Mouse (Mus musculus): ENCODE results near the gene Csrnp3. TPM values are rescaled to one million over a fixed set of nuclear protein-coding genes. Genes with fewer than 3 reads are reported as not detected.
A peak's percentile ranks its signal among the peaks of the same experiment; 100 is the strongest.

Gene Csrnp3
- polyA plus RNA-seq, 1 experiment from 2014 or later = 34.3 TPM

GRCm38 (mm10) chr2:65929927-65930326, 84.4 kb downstream of the Csrnp3 start:
- Histone ChIP-seq H3K27ac (peak overlapping the region; percentile 75), H3K9ac (peak overlapping the region; percentile 44)

GRCm38 (mm10) chr2:65931313-65931712, 85.7 kb downstream of the Csrnp3 start:
- Histone ChIP-seq H3K27ac (peak overlapping the region; percentile 85), H3K27me3 (no peaks in the 10 kb centered on the region), H3K4me1 (0 out of 2 replicates have a peak, but pooled peaks cover 2% of the 10 kb centered on the region), H3K9me3 (replicated peaks) (no peaks in the 10 kb centered on the region), H3K4me3 (peak overlapping the region; percentile 48), H3K9ac (peak overlapping the region; percentile 58), H3K36me3 (no peaks in the 10 kb centered on the region), H3K4me2 (replicated peaks) (peak overlapping the region; percentile 55)
- no peak for ATAC-seq (ENCODE audit: low FRiP score)
- WGBS = 35% methylated on average over 7 of the region's 7 CpGs

More at GRCm38 (mm10) chr2:65929927-65930326, 84.4 kb downstream of the Csrnp3 start:
- ATAC-seq (ENCODE audit: low FRiP score) = peak; percentile 82
- no peaks in the 10 kb centered on the region for H3K9me3 ChIP-seq (replicated peaks)
- H3K4me2 ChIP-seq (replicated peaks) = peak overlapping the region; percentile 36
- no peaks in the 10 kb centered on the region for H3K27me3 ChIP-seq
- peaks cover 7% of the 10 kb centered on the region; the same call in 1 of the 2 replicates for H3K4me1 ChIP-seq
- WGBS = 44% methylated on average over 11 of the region's 11 CpGs
- H3K4me3 ChIP-seq = peak overlapping the region; percentile 27
- no peaks in the 10 kb centered on the region for H3K36me3 ChIP-seq

- Histone ChIP-seq H3K27me3 (no peaks in the 10 kb centered on the region), H3K4me1 (0 out of 2 replicates have a peak, but pooled peaks cover 2% of the 10 kb centered on the region), H3K36me3 (no peaks in the 10 kb centered on the region), H3K27ac (peak overlapping the region; percentile 85), H3K4me3 (peak overlapping the region; percentile 48), H3K9me3 (replicated peaks) (no peaks in the 10 kb centered on the region), H3K4me2 (replicated peaks) (peak overlapping the region; percentile 55), H3K9ac (peak overlapping the region; percentile 58)
- ATAC-seq (ENCODE audit: low FRiP score) = peak; percentile 92
- WGBS = 1% methylated on average over 11 of the region's 11 CpGs
These were observed 86.3 kb downstream of the Csrnp3 start for GRCm38 (mm10) chr2:65931841-65932311.

GRCm38 (mm10) chr2:65934099-65934498, 88.5 kb downstream of the Csrnp3 start:
- Histone ChIP-seq H3K27ac (no peak overlapping the region), H3K4me1 (0 out of 2 replicates have a peak, but pooled peaks cover 4% of the 10 kb centered on the region), H3K9ac (no peak overlapping the region)

GRCm38 (mm10) chr2:65938900-65939299, 93.3 kb downstream of the Csrnp3 start:
- no peak overlapping the region for H3K4me3 ChIP-seq
- peaks cover 8% of the 10 kb centered on the region; the same call in 1 of the 2 replicates for H3K4me1 ChIP-seq
- H3K27ac ChIP-seq = no peak overlapping the region
- no peak overlapping the region for H3K4me2 ChIP-seq (replicated peaks)
- H3K27me3 ChIP-seq = no peaks in the 10 kb centered on the region
- WGBS = 24% methylated on average over 3 of the region's 3 CpGs
- no peak for ATAC-seq (ENCODE audit: low FRiP score)
- no peaks in the 10 kb centered on the region for H3K9me3 ChIP-seq (replicated peaks)
- H3K36me3 ChIP-seq = no peaks in the 10 kb centered on the region
- no peak overlapping the region for H3K9ac ChIP-seq

More at GRCm38 (mm10) chr2:65934099-65934498, 88.5 kb downstream of the Csrnp3 start:
- WGBS = 33% methylated on average over 2 of the region's 2 CpGs
- no peak overlapping the region for H3K4me3 ChIP-seq
- H3K27me3 ChIP-seq = no peaks in the 10 kb centered on the region
- H3K9me3 ChIP-seq (replicated peaks) = no peaks in the 10 kb centered on the region
- peak overlapping the region; percentile 46 for H3K4me2 ChIP-seq (replicated peaks)
- H3K36me3 ChIP-seq = no peaks in the 10 kb centered on the region
- no peak for ATAC-seq (ENCODE audit: low FRiP score)

GRCm38 (mm10) chr2:65940351-65940750, 94.8 kb downstream of the Csrnp3 start:
- H3K27ac ChIP-seq = no peak overlapping the region
- no peak overlapping the region for H3K4me3 ChIP-seq
- no peaks in the 10 kb centered on the region for H3K9me3 ChIP-seq (replicated peaks)
- no peak for ATAC-seq (ENCODE audit: low FRiP score)
- WGBS = 84% methylated on average over 5 of the region's 5 CpGs
- no peak overlapping the region for H3K9ac ChIP-seq
- H3K4me1 ChIP-seq = peaks cover 6% of the 10 kb centered on the region; the same call in 1 of the 2 replicates
- H3K27me3 ChIP-seq = no peaks in the 10 kb centered on the region
- H3K36me3 ChIP-seq = no peaks in the 10 kb centered on the region
- no peak overlapping the region for H3K4me2 ChIP-seq (replicated peaks)

- Histone ChIP-seq H3K9me3 (replicated peaks) (no peaks in the 10 kb centered on the region), H3K27ac (no peak overlapping the region), H3K4me3 (no peak overlapping the region), H3K4me1 (peaks cover 6% of the 10 kb centered on the region; the same call in 1 of the 2 replicates), H3K9ac (no peak overlapping the region), H3K36me3 (no peaks in the 10 kb centered on the region), H3K27me3 (no peaks in the 10 kb centered on the region), H3K4me2 (replicated peaks) (no peak overlapping the region)
- WGBS = 87% methylated on average over 4 of the region's 4 CpGs
- no peak for ATAC-seq (ENCODE audit: low FRiP score)
These were observed 96.8 kb downstream of the Csrnp3 start for GRCm38 (mm10) chr2:65942346-65942745.

GRCm38 (mm10) chr2:65948808-65949207, 103.2 kb downstream of the Csrnp3 start:
- Histone ChIP-seq H3K4me3 (no peak overlapping the region), H3K9me3 (replicated peaks) (no peaks in the 10 kb centered on the region), H3K4me1 (peaks cover 13% of the 10 kb centered on the region), H3K27ac (no peak overlapping the region), H3K36me3 (peaks cover 14% of the 10 kb centered on the region), H3K4me2 (replicated peaks) (no peak overlapping the region), H3K9ac (no peak overlapping the region), H3K27me3 (no peaks in the 10 kb centered on the region)
- 81% methylated on average over 16 of the region's 16 CpGs for WGBS
- no peak for ATAC-seq (ENCODE audit: low FRiP score)

GRCm38 (mm10) chr2:65953726-65954340, 108.3 kb downstream of the Csrnp3 start:
- no peak overlapping the region for H3K9ac ChIP-seq
- no peak overlapping the region for H3K4me3 ChIP-seq
- WGBS = 58% methylated on average over 17 of the region's 17 CpGs
- H3K36me3 ChIP-seq = peaks cover 12% of the 10 kb centered on the region
- ATAC-seq (ENCODE audit: low FRiP score) = peak; percentile 60; the same call in 1 of the 2 replicates
- peak overlapping the region; percentile 14 for H3K4me2 ChIP-seq (replicated peaks)
- H3K27me3 ChIP-seq = no peaks in the 10 kb centered on the region
- peak overlapping the region; percentile 82 for H3K27ac ChIP-seq
- no peaks in the 10 kb centered on the region for H3K9me3 ChIP-seq (replicated peaks)
- peaks cover 30% of the 10 kb centered on the region for H3K4me1 ChIP-seq

GRCm38 (mm10) chr2:65955804-65956203, 110.2 kb downstream of the Csrnp3 start:
- no peak for ATAC-seq (ENCODE audit: low FRiP score)
- Histone ChIP-seq H3K27me3 (no peaks in the 10 kb centered on the region), H3K9me3 (replicated peaks) (no peaks in the 10 kb centered on the region), H3K36me3 (no peaks in the 10 kb centered on the region), H3K27ac (peak overlapping the region; percentile 62), H3K4me1 (peaks cover 35% of the 10 kb centered on the region), H3K4me2 (replicated peaks) (no peak overlapping the region), H3K4me3 (no peak overlapping the region), H3K9ac (no peak overlapping the region)
- 100% methylated on average over 1 of the region's 1 CpGs for WGBS

GRCm38 (mm10) chr2:65956727-65957126, 111.2 kb downstream of the Csrnp3 start:
- Histone ChIP-seq H3K27ac (peak overlapping the region; percentile 55), H3K4me3 (no peak overlapping the region), H3K27me3 (no peaks in the 10 kb centered on the region), H3K9me3 (replicated peaks) (no peaks in the 10 kb centered on the region), H3K36me3 (no peaks in the 10 kb centered on the region), H3K4me2 (replicated peaks) (no peak overlapping the region), H3K4me1 (peaks cover 35% of the 10 kb centered on the region), H3K9ac (no peak overlapping the region)
- WGBS = 63% methylated on average over 9 of the region's 9 CpGs
- ATAC-seq (ENCODE audit: low FRiP score) = peak; percentile 80

GRCm38 (mm10) chr2:65963420-65963819, 117.9 kb downstream of the Csrnp3 start:
- WGBS = 78% methylated on average over 4 of the region's 4 CpGs
- Histone ChIP-seq H3K36me3 (no peaks in the 10 kb centered on the region), H3K9ac (no peak overlapping the region), H3K27ac (no peak overlapping the region), H3K4me2 (replicated peaks) (no peak overlapping the region), H3K27me3 (no peaks in the 10 kb centered on the region), H3K4me3 (no peak overlapping the region), H3K4me1 (peaks cover 4% of the 10 kb centered on the region; the same call in 1 of the 2 replicates), H3K9me3 (replicated peaks) (no peaks in the 10 kb centered on the region)
- no peak for ATAC-seq (ENCODE audit: low FRiP score)

- no peak overlapping the region for H3K9ac ChIP-seq
- no peaks in the 10 kb centered on the region for H3K27me3 ChIP-seq
- no peak overlapping the region for H3K4me3 ChIP-seq
- H3K4me2 ChIP-seq (replicated peaks) = no peak overlapping the region
- H3K9me3 ChIP-seq (replicated peaks) = no peaks in the 10 kb centered on the region
- peaks cover 12% of the 10 kb centered on the region for H3K36me3 ChIP-seq
- no peaks in the 10 kb centered on the region for H3K4me1 ChIP-seq
- WGBS = 81% methylated on average over 4 of the region's 4 CpGs
- ATAC-seq (ENCODE audit: low FRiP score) = no peak
- H3K27ac ChIP-seq = no peak overlapping the region
These were observed 123.2 kb downstream of the Csrnp3 start for GRCm38 (mm10) chr2:65968810-65969209.
